Mouse (Mus musculus): ENCODE measurements around the gene Eif2d. TPM values are rescaled to one million over a fixed set of nuclear protein-coding genes. Genes with fewer than 3 reads are reported as not detected.

The Eif2d gene
- polyA plus RNA-seq, 1 experiment from 2014 or later: 15.6 TPM

GRCm38 (mm10) chr1:131236077-131236476 is 83.1 kb downstream of the Eif2d start:
- Histone ChIP-seq H3K79me2 (ENCODE audit: inconsistent target) (no peaks in the 10 kb centered on the region), H3K4me3 (ENCODE audit: inconsistent target) (no peak overlapping the region)
- WGBS (ENCODE audit: missing documents): 71% methylated on average over 7 of the region's 7 CpGs

More at GRCm38 (mm10) chr1:131236077-131236476, 83.1 kb downstream of the Eif2d start:
- H3K36me3 ChIP-seq (ENCODE audit: inconsistent target): no peaks in the 10 kb centered on the region
- H3K27ac ChIP-seq: no peak overlapping the region

Other genes starting within 250 kb of the Eif2d start
- gene Il20, start 241.7 kb upstream of the Eif2d start, polyA plus RNA-seq (2018): not detected in 3 replicates
- gene Il19, start 213.1 kb upstream of the Eif2d start, polyA plus RNA-seq (2018): not detected in 3 replicates
- gene Il10, start 133.3 kb upstream of the Eif2d start, polyA plus RNA-seq (2018): 4.4 to 10.1 TPM (median 5.1 TPM) in 3 replicates
- gene Mapkapk2, start 55.4 kb upstream of the Eif2d start, polyA plus RNA-seq (2018): 87.7 to 156 TPM (median 109 TPM) in 3 replicates
- gene Dyrk3, start 14.8 kb upstream of the Eif2d start, polyA plus RNA-seq (2018): 0.30 to 0.75 TPM (median 0.67 TPM) in 3 replicates
- gene Rassf5, start 92.1 kb downstream of the Eif2d start, polyA plus RNA-seq (2018): 28.9 to 47.9 TPM (median 35.4 TPM) in 3 replicates
- 63.3 to 156 TPM (median 108 TPM) in 3 replicates for gene Ikbke, start 126.4 kb downstream of the Eif2d start, polyA plus RNA-seq (2018)

All from macrophage (primary cell).